Mouse (Mus musculus) heart, postnatal 36 days (tissue): ENCODE measurements around the gene Errfi1. TPM values are rescaled to one million over a fixed set of nuclear protein-coding genes. Genes with fewer than 3 reads are reported as not detected.

Experiments
- DNase-seq, 2 experiments: peaks; one replicate each; pipeline ENCODE4 v3.0.0; 2021 to 2022
- intact Hi-C: fragments of 180-260 bp; cut with DNase I; formaldehyde crosslinking; loops from one replicate; pipeline ENCODE4 v1.15.1; 2025
- total RNA-seq, 2 experiments: library from RNA; stranded (reverse); gene quantifications; 2 replicates each; pipeline ENCODE4 v1.2.3; 2021

The Errfi1 gene
- total RNA-seq: 10 to 100 TPM; 13.7 to 19.6 TPM

- intact Hi-C loops: loop anchor here (2.0 to 5.0 kb wide), 4 partner anchors 45 to 162 kb away; no protein-coding TSS in a partner anchor
- DNase-seq: no peak
Observed at GRCm38 (mm10) chr4:150853680-150854461, at the start of gene Errfi1. TSS of gene Errfi1 (plus strand) at chr4:150853919.

DNA sequence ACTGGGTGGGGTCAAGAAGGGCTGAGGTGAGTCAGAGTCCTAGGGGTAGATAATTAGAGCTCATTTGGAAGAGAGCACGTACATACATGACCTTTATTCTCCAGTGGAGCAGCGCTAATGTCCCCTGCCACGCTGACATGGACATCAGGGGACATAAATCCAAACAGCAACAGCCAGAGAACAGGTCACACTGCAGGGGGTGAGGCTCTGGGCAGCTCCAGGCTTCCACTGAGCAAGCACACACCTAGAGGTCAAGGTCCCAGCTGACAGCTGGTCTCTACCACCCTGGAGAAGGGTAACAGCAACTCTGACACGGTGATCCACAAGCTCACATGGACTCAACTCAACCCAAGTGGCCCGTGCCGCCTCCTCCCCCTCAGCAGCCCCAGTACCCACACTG, 49.5 kb upstream of the Errfi1 start:
- intact Hi-C loops: loop anchor here (5.0 kb wide), 1 partner anchor 93 kb away; no protein-coding TSS in a partner anchor
- DNase-seq: no peak

GRCm38 (mm10) chr4:150807727-150808470, 45.8 kb upstream of the Errfi1 start:
- intact Hi-C loops: no loop called here
- peak in 1 of 2 experiments; percentile 17 for DNase-seq

DNA sequence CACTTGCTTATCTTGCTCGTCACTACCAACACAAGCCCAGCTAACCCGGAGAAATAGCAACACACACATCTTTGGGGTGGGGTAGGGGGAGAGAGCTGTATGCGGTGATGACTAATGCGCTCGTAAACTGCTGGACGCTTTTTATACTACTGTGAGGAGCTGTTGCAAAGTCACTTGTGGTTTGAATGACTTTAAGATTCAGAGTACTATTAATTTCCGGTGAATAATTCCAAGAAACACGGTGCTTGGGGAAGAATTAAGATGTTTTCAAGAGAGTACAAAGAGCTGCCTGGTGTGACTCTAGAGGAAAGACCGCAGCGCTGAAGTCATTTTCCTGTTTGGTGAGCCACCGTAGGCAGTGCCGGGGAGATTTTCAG, 45.3 kb upstream of the Errfi1 start:
- intact Hi-C loops: no loop called here
- no peak for DNase-seq

GRCm38 (mm10) chr4:150809323-150809722, 44.4 kb upstream of the Errfi1 start:
- intact Hi-C loops: no loop called here
- no peak for DNase-seq

DNA sequence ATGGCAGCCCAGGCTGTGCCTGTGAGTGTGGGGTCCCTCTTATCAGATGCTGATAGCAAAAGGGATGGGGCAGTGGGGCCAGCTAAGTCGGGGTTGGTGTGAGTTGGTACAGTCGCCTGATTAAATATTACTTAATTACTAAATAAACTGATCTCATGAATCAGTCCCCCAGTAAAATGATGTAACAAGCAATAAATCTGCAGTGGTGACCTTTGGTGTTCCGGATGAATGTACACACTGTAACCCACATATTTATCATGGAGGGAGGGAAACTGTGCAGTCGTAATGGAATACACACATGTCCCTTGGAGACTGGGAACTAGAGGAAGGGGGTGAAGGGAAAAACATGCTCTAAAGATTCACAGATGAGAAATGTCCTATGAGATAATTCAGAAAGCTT, 38.6 kb upstream of the Errfi1 start:
- no peak for DNase-seq
- intact Hi-C loops: no loop called here

GRCm38 (mm10) chr4:150816414-150816951, 37.2 kb upstream of the Errfi1 start:
- DNase-seq: no peak
- intact Hi-C loops: no loop called here

DNA sequence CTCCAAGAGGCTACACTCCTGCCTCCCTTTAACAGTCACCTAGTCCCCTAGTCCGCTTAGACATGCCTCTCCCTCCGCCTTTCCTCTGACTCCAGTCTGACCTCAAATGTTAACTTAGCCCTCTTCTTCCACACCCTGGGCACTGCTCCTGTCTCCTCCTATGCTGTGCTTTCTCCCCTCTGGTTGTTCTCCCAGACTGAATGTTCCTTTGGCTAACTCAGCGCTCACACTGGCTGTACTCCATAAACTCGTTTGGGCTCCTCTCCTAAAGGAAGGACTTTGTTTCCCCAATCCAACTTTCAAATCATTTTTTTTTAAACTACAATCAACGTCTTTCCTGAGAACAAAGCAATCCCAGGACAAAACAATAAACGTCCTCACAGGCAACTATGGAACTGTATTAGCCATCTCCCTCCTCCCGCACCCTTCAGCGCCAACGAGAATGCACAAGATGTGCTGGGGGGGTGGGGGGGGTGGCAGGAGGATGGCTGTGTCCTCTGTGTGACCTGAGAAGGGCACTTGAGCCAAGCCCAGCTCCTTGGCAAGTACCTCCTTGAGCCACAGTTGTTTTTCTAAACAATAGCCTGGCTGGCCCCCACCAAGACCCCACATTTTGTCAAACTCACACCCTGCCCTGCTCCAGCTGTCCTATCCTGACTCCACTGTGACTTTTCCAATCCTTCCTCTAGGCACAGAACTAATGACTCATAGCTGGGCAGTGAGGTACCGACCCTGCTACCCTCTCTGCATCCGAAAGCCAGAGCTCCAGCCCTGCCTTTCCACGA, 34.4 kb upstream of the Errfi1 start:
- intact Hi-C loops: no loop called here
- DNase-seq: peak in 1 of 2 experiments; percentile 56

- intact Hi-C loops: no loop called here
- no peak for DNase-seq
Observed at GRCm38 (mm10) chr4:150821381-150821780, 32.3 kb upstream of the Errfi1 start.

DNA sequence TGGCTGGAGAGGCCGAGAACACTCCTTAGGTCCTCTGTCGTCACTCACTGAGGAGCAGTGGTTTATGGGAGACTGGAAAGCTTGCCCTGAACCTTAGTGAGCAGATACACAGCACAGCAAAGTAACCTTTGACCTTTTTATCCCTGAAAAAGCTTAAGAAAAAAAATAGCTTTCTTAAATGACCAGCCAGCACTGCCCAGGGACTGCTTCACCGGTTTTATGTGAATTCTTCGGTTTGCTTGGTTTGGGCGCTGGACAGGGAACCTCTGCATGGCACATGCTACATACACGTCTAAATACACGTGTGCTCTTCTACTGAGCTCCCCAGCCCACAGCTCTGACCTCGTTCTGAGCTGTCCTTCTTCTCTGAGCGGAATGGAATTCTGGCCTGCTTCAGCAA, 31.1 kb upstream of the Errfi1 start:
- DNase-seq: no peak
- intact Hi-C loops: no loop called here

DNA sequence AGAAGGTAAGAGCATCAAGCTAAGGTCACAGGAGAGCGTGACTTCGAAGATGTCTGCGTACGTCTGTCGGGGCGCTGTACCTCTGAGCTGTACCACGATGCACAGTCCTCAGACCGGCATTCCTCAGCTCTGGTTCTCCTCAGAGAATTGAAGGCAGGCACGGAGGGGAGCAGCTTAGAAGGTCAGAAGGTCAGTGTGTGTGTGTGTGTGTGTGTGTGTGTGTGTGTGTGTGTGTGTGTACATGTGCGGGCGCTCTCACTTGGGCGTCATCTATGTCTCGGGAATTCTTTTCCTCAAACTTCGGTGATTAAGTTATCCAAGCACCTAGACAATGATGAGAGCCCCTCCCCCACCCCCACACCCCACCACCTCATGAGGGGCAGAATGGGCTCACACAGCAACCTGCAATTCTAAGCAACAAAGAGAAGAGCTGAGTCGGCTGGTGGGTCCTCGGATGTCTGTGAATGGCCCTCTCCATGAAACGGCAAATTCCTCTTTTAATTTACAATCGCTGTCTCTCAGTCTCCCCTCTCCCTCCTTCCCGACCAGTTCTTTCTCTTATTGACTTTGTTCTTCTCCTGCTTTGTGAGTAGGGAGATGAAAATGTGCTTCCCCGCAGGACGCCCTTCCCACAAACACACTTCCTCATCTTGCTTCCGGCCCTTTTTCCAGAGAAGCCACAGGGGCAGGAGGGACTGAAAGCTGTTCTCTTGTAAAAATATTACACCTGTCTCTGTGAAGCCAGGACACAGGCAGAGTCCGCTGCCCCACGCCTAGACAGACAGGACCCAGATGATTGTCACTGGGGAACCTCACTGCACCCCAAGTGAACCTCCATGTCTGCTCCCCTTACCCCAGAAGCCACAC, 29.9 kb upstream of the Errfi1 start:
- intact Hi-C loops: no loop called here
- no peak for DNase-seq

DNA sequence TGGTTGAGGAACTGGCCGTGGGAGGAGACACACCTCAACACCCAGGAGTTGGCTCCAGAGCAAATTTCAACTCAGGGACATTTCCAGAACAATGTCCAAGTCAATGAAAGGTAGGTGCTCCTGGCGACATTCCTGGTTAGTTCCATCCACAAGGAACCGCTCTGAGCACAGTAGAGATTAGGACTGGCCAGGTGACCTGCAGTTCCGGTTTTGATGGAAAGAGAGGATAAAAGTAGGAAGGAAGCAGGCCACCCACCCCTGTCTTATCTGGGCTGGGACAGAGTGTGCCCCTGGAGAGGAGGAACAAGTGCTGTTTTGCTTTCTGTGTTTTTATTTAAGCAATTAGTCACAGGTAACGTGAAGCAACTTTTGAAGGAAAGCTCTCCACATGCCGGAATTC, 28.8 kb upstream of the Errfi1 start:
- DNase-seq: no peak
- intact Hi-C loops: no loop called here

DNA sequence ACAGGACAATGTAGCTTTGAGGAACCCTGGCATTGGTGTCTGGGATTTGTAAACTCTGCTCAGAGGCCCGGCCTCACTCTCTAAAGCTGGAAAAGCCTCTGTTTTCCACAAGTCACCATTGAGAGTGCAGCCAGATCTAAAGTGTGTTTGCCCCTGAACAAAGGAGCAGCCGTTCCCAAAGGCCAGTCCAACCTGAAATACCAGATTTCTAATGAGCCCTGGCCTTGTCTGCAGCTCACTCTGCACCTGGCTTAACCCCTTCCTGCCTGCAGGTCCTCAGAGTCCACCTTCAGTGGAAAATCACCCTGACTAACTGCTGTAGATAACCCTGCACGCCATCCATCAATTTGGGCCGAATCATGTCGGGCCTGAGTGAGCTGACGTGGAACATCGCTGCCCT, 28.2 kb upstream of the Errfi1 start:
- intact Hi-C loops: no loop called here
- no peak for DNase-seq

DNA sequence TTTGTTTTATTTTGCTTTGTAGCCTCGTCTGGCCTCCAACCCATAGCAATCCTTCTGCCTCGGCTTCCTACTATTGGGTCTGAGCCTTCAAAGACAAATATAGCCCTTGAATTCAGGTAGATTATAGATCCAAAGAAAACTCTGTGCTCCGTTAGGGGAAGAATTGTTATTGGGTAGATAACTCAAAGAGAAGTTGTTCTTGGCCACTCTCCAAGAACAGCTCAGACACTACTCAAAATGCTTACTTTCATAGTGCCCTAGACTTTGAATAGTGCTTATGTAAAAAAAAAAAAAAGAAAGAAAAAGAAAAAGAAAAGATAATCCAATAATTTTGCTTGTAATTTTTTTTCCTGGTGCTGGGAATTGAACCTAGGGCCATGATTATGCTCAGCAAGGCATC, 22.4 kb upstream of the Errfi1 start:
- DNase-seq: no peak
- intact Hi-C loops: no loop called here

- intact Hi-C loops: no loop called here
- DNase-seq: no peak
Observed at GRCm38 (mm10) chr4:150831941-150832340, 21.8 kb upstream of the Errfi1 start.

- intact Hi-C loops: no loop called here
- DNase-seq: no peak
Observed at GRCm38 (mm10) chr4:150835163-150835562, 18.6 kb upstream of the Errfi1 start.

DNA sequence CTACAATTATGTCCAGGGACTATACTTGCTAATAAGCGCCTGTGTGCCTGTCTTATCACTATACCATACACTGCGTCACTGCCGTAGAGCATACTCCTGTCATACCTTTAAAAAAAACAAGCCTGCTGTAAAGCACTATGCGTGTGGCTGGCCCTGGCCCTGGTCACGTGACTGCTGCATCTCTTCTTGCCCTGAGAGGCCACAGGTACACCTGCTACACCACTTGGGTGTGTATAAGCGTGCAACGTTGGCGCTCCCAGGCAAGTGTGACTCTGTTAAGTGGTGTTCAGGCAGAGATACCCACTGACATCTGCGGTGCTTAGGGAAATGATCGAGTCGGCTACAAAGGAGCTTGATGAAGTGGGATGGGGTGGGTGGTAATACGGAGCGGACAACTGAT, 17.5 kb upstream of the Errfi1 start:
- intact Hi-C loops: no loop called here
- DNase-seq: no peak

GRCm38 (mm10) chr4:150836961-150837360, 16.8 kb upstream of the Errfi1 start:
- no peak for DNase-seq
- intact Hi-C loops: no loop called here

- DNase-seq: peak; percentile 54 to 66
- intact Hi-C loops: no loop called here
Observed at GRCm38 (mm10) chr4:150837458-150837857, 16.3 kb upstream of the Errfi1 start.

DNA sequence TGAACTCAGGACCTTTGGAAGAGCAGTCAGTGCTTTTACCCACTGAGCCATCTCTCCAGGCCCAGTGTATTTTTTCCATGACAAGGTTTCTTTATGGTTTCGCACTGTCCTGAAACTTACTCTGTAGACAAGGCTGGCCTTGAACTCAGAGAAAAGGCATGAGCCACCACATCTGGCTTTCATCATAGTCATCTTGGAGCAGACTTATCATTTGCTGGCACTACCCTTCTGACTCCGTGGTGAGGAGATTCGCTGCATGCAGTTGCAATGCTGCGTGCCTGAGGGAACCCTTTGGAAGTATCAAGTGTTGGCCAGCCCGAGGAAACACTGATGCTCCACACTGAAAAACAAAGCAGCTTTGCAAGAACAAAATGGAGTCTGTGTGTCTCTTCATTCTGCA, 11.7 kb upstream of the Errfi1 start:
- intact Hi-C loops: no loop called here
- DNase-seq: no peak
